Mouse (Mus musculus) granulocyte monocyte progenitor cell, adult 5-6 weeks (primary cell): ENCODE results near the gene Rnaseh2a. TPM values are rescaled to one million over a fixed set of nuclear protein-coding genes. Genes with fewer than 3 reads are reported as not detected.
A peak's percentile ranks its signal among the peaks of the same experiment; 100 is the strongest.
"Not testable (repeated sequence)": the region's sequence is repeated elsewhere in the genome, so short reads cannot be mapped to it uniquely, and the experiment has no call there.

Source experiments
- ATAC-seq: replicated peaks from 2 replicates; pipeline ENCODE4 v1.8.0; 2016; ENCODE audit warnings: mild to moderate bottlenecking, moderate TSS enrichment, inconsistent platforms; ENCODE audit not compliant: poor library complexity, severe bottlenecking
- total RNA-seq, 2 experiments: library from RNA; stranded (forward) in 1 of 2; stranded (reverse) in 1 of 2; fragments of 200-712, 200-1000 nt in 1 of 2; fragments of >200 nt in 1 of 2; fragmentation: Nextera tagmentation in 1 of 2; gene quantifications; 2 replicates each; pipeline ENCODE4 v1.2.3; 2014 to 2017

Rnaseh2a gene
- total RNA-seq, 2 experiments from 2014 or later, result 116 to 148 TPM

DNA sequence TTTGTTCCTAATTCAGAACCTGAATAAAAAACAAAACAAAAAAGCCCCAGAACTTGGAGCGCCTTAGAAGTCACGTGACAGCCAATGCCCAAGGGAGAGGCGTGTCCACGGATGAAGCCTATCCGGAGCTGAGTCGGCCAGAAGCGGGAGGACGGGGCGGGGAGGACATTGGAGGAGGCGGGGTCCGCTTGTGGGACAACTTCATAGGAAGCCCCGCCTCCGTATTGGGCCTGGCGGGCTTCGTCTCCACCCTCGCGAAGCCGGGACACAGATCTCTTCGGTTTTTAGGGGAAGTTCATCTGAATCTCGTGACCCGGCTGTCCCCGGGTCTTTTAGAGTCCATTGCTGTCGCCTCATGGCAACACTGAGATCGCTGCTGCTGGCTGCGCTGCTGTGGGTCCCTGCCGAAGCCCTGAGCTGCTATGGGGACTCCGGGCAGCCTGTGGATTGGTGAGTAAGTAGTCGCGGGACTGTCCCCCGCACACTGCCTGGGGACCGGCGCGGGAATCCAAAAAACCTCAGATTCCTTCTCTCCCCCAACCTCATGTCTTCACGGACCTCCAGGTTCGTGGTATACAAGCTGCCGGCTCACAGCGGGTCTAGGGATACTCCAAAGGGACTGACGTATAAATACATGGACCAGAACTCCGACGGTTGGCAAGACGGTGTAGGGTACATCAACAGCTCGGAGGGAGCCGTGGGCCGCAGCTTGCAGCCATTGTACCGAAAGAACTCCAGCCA, 61.0 kb downstream of the Rnaseh2a start, which contains the start of gene Dnase2a:
TSS of gene Dnase2a (plus strand) at position 140 of the 741 bp plus-strand sequence.
- ATAC-seq, result peak; percentile 92

DNA sequence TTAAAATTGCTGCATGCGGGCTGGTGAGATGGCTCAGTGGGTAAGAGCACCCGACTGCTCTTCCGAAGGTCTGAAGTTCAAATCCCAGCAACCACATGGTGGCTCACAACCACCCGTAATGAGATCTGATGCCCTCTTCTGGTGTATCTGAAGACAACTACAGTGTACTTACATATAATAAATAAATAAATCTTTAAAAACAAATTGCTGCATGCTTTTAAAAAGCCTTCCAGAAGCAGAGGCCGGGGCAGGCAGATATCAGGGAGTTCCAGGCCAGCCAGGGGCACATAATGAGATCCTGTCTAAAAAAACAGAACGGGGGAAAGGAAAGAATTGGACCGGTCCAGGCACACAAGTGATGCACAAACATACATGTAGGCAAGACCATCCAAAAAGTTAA, 61.6 kb downstream of the Rnaseh2a start:
- not testable (repeated sequence) for ATAC-seq

DNA sequence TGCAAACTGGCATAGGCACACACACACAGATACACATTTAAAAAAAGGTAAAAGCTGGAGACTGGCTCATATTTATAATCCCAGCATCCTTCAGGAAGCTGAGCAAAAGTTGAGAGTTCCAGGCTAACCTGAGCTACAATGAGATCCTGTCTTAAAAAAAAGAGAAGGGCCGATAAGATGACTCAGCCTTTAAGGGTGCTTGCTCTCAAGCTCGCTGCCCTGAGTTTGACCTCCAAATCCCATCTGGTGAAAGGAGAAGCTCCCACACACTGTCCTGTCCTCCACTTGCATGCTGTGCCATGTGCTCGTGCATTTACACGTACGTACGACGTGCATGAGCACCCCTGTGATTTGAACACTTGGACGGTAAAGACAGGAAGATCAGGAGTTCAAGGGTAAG, 62.1 kb downstream of the Rnaseh2a start:
- ATAC-seq, result no peak

DNA sequence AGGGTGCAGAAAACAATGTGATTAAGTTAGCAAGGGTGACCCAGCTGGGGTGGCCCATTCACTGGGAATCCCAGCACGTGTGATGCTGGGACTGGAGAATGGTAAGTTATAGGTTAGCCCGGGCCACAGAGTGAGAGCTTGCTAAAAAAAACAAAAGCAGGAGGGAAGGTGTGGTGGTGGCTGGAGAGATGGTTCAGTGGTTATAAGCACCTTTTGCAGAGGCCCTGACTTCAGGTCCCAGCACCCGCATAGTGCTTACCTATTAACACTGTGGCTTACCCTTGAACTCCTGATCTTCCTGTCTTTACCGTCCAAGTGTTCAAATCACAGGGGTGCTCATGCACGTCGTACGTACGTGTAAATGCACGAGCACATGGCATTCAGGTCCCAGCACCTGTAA, 62.5 kb downstream of the Rnaseh2a start:
- ATAC-seq, result no peak

Other genes with a start within 250 kb of the Rnaseh2a start
- 11.0 and 17.9 TPM in 2 replicates for gene G430095P16Rik, start 246.8 kb downstream of the Rnaseh2a start, total RNA-seq (2014; fragmentation: Nextera tagmentation)
- 4.4 and 4.8 TPM in 2 replicates for gene G430095P16Rik, start 246.8 kb downstream of the Rnaseh2a start, total RNA-seq (2017)
- gene Nfix, start 169.4 kb downstream of the Rnaseh2a start, total RNA-seq (2014; fragmentation: Nextera tagmentation), result 25.7 and 51.2 TPM in 2 replicates
- gene Nfix, start 169.4 kb downstream of the Rnaseh2a start, total RNA-seq (2017), result 9.5 and 12.8 TPM in 2 replicates
- 4.1 and 4.7 TPM in 2 replicates for gene Dand5, start 146.9 kb downstream of the Rnaseh2a start, total RNA-seq (2014; fragmentation: Nextera tagmentation)
- 3.6 and 3.7 TPM in 2 replicates for gene Dand5, start 146.9 kb downstream of the Rnaseh2a start, total RNA-seq (2017)
- gene Gadd45gip1, start 138.2 kb downstream of the Rnaseh2a start, total RNA-seq (2014; fragmentation: Nextera tagmentation), result 17.0 and 19.2 TPM in 2 replicates
- gene Gadd45gip1, start 138.2 kb downstream of the Rnaseh2a start, total RNA-seq (2017), result 46.2 and 52.4 TPM in 2 replicates
- 41.8 TPM in 2 replicates for gene Rad23a, start 129.1 kb downstream of the Rnaseh2a start, total RNA-seq (2014; fragmentation: Nextera tagmentation)
- 20.1 and 21.4 TPM in 2 replicates for gene Rad23a, start 129.1 kb downstream of the Rnaseh2a start, total RNA-seq (2017)
- 1,333 and 1,645 TPM in 2 replicates for gene Calr, start 122.8 kb downstream of the Rnaseh2a start, total RNA-seq (2014; fragmentation: Nextera tagmentation)
- 4,572 and 4,672 TPM in 2 replicates for gene Calr, start 122.8 kb downstream of the Rnaseh2a start, total RNA-seq (2017)
- gene Farsa, start 112.8 kb downstream of the Rnaseh2a start, total RNA-seq (2014; fragmentation: Nextera tagmentation), result 90.9 TPM in 2 replicates
- gene Farsa, start 112.8 kb downstream of the Rnaseh2a start, total RNA-seq (2017), result 187 and 190 TPM in 2 replicates
- gene Syce2, start 97.7 kb downstream of the Rnaseh2a start, total RNA-seq (2014; fragmentation: Nextera tagmentation), result 172 and 176 TPM in 2 replicates
- gene Syce2, start 97.7 kb downstream of the Rnaseh2a start, total RNA-seq (2017), result 126 and 155 TPM in 2 replicates
- 23.2 and 25.8 TPM in 2 replicates for gene Gcdh, start 75.8 kb downstream of the Rnaseh2a start, total RNA-seq (2014; fragmentation: Nextera tagmentation)
- gene Gcdh, start 75.8 kb downstream of the Rnaseh2a start, total RNA-seq (2017), result 20.1 and 30.3 TPM in 2 replicates
- gene Klf1, start 67.8 kb downstream of the Rnaseh2a start, total RNA-seq (2014; fragmentation: Nextera tagmentation), result 0.52 and 1.0 TPM in 2 replicates
- 0.43 and 0.72 TPM in 2 replicates for gene Klf1, start 67.8 kb downstream of the Rnaseh2a start, total RNA-seq (2017)
- gene Dnase2a, start 61.2 kb downstream of the Rnaseh2a start, total RNA-seq (2014; fragmentation: Nextera tagmentation), result 35.6 and 55.5 TPM in 2 replicates
- gene Dnase2a, start 61.2 kb downstream of the Rnaseh2a start, total RNA-seq (2017), result 59.6 and 117 TPM in 2 replicates
- gene Mast1, start 32.4 kb downstream of the Rnaseh2a start, total RNA-seq (2014; fragmentation: Nextera tagmentation), result not detected in 2 replicates
- not detected in 2 replicates for gene Mast1, start 32.4 kb downstream of the Rnaseh2a start, total RNA-seq (2017)
- not detected in 2 replicates for gene Rtbdn, start 22.8 kb downstream of the Rnaseh2a start, total RNA-seq (2014; fragmentation: Nextera tagmentation)
- not detected in 2 replicates for gene Rtbdn, start 22.8 kb downstream of the Rnaseh2a start, total RNA-seq (2017)
- not detected in 2 replicates for gene Gm49661, start 334 bp downstream of the Rnaseh2a start, total RNA-seq (2014; fragmentation: Nextera tagmentation)
- not detected in 2 replicates for gene Gm49661, start 334 bp downstream of the Rnaseh2a start, total RNA-seq (2017)
- 210 and 303 TPM in 2 replicates for gene Prdx2, start 180 bp downstream of the Rnaseh2a start, total RNA-seq (2014; fragmentation: Nextera tagmentation)
- 360 and 421 TPM in 2 replicates for gene Prdx2, start 180 bp downstream of the Rnaseh2a start, total RNA-seq (2017)
- gene Junb, start 9.0 kb upstream of the Rnaseh2a start, total RNA-seq (2014; fragmentation: Nextera tagmentation), result 3.3 and 14.2 TPM in 2 replicates
- 39.6 and 46.0 TPM in 2 replicates for gene Junb, start 9.0 kb upstream of the Rnaseh2a start, total RNA-seq (2017)
- gene Hook2, start 20.8 kb upstream of the Rnaseh2a start, total RNA-seq (2014; fragmentation: Nextera tagmentation), result 5.2 and 6.1 TPM in 2 replicates
- gene Hook2, start 20.8 kb upstream of the Rnaseh2a start, total RNA-seq (2017), result 5.7 and 8.2 TPM in 2 replicates
- gene Best2, start 44.8 kb upstream of the Rnaseh2a start, total RNA-seq (2014; fragmentation: Nextera tagmentation), result not detected in 2 replicates
- not detected in 2 replicates for gene Best2, start 44.8 kb upstream of the Rnaseh2a start, total RNA-seq (2017)
- gene Asna1, start 55.5 kb upstream of the Rnaseh2a start, total RNA-seq (2014; fragmentation: Nextera tagmentation), result 73.1 and 73.3 TPM in 2 replicates
- 74.5 and 91.2 TPM in 2 replicates for gene Asna1, start 55.5 kb upstream of the Rnaseh2a start, total RNA-seq (2017)
- 112 and 128 TPM in 2 replicates for gene Trir, start 57.1 kb upstream of the Rnaseh2a start, total RNA-seq (2014; fragmentation: Nextera tagmentation)
- gene Trir, start 57.1 kb upstream of the Rnaseh2a start, total RNA-seq (2017), result 245 and 280 TPM in 2 replicates
- 19.6 and 25.0 TPM in 2 replicates for gene Tnpo2, start 67.1 kb upstream of the Rnaseh2a start, total RNA-seq (2014; fragmentation: Nextera tagmentation)
- 21.5 and 26.8 TPM in 2 replicates for gene Tnpo2, start 67.1 kb upstream of the Rnaseh2a start, total RNA-seq (2017)
- 11.6 and 13.5 TPM in 2 replicates for gene Fbxw9, start 90.3 kb upstream of the Rnaseh2a start, total RNA-seq (2014; fragmentation: Nextera tagmentation)
- 4.1 and 5.9 TPM in 2 replicates for gene Fbxw9, start 90.3 kb upstream of the Rnaseh2a start, total RNA-seq (2017)
- gene Gm5741, start 98.2 kb upstream of the Rnaseh2a start, total RNA-seq (2014; fragmentation: Nextera tagmentation), result not detected in 2 replicates
- not detected in 2 replicates for gene Gm5741, start 98.2 kb upstream of the Rnaseh2a start, total RNA-seq (2017)
- 42.0 and 66.5 TPM in 2 replicates for gene Dhps, start 102.0 kb upstream of the Rnaseh2a start, total RNA-seq (2014; fragmentation: Nextera tagmentation)
- 19.6 and 30.1 TPM in 2 replicates for gene Dhps, start 102.0 kb upstream of the Rnaseh2a start, total RNA-seq (2017)
- gene Wdr83os, start 111.0 kb upstream of the Rnaseh2a start, total RNA-seq (2014; fragmentation: Nextera tagmentation), result 189 and 191 TPM in 2 replicates
- gene Wdr83os, start 111.0 kb upstream of the Rnaseh2a start, total RNA-seq (2017), result 36.6 and 47.4 TPM in 2 replicates
- gene Wdr83, start 111.5 kb upstream of the Rnaseh2a start, total RNA-seq (2014; fragmentation: Nextera tagmentation), result 56.2 and 81.8 TPM in 2 replicates
- 23.3 and 32.8 TPM in 2 replicates for gene Wdr83, start 111.5 kb upstream of the Rnaseh2a start, total RNA-seq (2017)
- gene Man2b1, start 113.5 kb upstream of the Rnaseh2a start, total RNA-seq (2014; fragmentation: Nextera tagmentation), result 91.4 and 110 TPM in 2 replicates
- 52.9 and 83.5 TPM in 2 replicates for gene Man2b1, start 113.5 kb upstream of the Rnaseh2a start, total RNA-seq (2017)
- gene Zfp791, start 153.3 kb upstream of the Rnaseh2a start, total RNA-seq (2014; fragmentation: Nextera tagmentation), result not detected in 2 replicates
- not detected in 2 replicates for gene Zfp791, start 153.3 kb upstream of the Rnaseh2a start, total RNA-seq (2017)
- not detected in 2 replicates for gene Cks1brt, start 182.2 kb upstream of the Rnaseh2a start, total RNA-seq (2014; fragmentation: Nextera tagmentation)
- gene Cks1brt, start 182.2 kb upstream of the Rnaseh2a start, total RNA-seq (2017), result not detected in 2 replicates